Mouse (Mus musculus) right cerebral cortex, postnatal 14 days (tissue): ENCODE data around the gene Dspp.

ENCODE experiments used
- DNase-seq: peaks from one replicate; pipeline ENCODE4 v3.0.0; 2022

Gene Dspp

GRCm38 (mm10) chr5:104201153-104201950, 30.8 kb downstream of the Dspp start:
- DNase-seq, result no peak

DNA sequence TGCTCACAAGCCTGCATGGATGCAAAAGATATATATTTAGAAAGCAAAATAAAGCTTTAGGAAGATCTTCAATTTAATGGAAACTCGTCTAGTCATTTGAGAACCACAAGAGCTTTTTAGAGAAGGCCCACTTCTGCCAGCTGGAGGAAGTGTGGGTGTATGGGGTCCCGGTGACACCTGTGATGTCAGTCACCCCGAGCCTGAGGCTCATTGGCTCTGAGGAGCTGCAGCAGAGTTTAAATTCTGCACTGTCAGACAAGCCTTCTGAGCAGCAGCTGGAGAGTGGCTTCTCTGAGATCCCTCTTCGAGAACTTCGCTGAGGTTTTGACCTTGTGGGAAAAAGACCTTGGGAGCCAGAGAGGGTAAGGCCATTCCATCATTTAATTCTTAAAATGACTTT, 31.8 kb downstream of the Dspp start, which contains the start of gene Dmp1:
Gene Dmp1, plus strand, starts transcription at position 263 of the 400 bp plus-strand sequence.
- DNase-seq, result no peak

DNA sequence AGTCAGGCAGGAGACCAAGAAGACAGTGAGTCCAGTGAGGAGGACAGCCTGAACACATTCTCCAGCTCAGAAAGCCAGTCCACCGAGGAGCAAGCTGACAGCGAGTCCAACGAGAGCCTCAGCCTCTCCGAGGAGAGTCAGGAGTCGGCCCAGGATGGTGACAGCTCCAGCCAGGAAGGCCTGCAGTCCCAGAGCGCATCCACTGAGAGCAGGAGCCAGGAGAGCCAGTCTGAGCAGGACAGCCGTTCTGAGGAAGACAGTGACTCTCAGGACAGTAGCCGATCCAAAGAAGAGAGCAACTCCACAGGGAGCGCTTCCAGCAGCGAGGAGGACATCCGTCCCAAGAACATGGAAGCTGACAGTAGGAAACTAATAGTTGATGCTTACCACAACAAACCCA, 42.0 kb downstream of the Dspp start:
- DNase-seq, result no peak

GRCm38 (mm10) chr5:104218926-104219325, 48.4 kb downstream of the Dspp start:
- no peak for DNase-seq

DNA sequence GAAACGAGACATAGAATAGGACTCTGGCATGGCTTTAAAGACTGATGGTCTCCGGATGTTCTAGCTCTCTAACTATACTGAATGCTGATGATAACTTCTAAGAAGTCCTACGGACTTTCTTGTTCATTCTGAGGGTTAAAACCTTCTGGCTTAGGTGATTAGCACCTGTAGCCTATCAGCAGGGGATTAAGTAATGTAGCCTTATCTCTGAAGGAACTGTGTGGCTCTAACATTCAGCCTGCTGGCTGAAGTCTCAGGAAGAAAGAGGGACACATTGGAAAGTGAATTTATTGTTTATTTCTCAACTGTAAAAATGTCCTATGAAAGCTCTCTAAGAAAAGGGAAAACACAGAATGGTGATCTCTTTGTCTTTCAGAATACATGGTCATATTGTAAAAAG, 53.8 kb downstream of the Dspp start:
- no peak for DNase-seq

DNA sequence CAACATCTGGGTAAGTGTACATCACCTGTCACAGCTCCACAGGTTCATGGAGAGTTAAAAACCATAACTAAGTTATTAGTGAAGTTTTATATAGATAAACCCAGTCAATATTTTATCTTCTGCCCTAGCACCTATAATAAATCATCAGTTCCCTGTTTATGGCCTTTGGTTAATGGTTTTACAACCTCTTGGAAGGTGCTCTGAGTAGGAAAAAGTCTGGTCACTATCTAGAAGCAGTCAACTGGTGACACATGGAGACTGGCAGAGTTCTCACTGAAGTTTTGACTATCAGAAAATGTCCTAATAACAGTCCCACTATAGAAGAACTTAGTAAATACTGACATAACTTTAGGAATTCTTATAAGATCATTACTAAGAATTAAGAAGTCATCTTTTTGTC, 54.2 kb downstream of the Dspp start:
- DNase-seq, result no peak

DNA sequence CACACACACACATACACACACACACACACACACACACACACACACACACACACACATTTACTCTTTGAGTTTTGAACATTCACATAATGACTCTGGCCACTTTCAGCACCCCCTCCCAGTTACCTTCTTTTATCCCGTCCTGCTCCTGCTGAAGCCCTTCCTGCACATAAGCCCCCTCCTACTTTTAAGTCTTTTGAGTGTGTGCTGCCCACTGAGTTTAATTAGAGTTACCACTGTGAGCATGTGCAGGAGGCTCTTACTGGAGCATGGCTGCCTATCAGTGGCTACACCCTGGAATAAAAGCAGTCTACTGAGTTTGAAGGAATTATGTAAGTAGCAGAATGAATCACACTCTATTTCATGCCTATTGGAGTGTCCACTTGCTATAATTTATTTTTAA, 58.0 kb downstream of the Dspp start:
- no peak for DNase-seq
